Mouse (Mus musculus) thymus, postnatal 4 days (tissue): ENCODE data around the gene Gm10024.
A peak's percentile ranks its signal among the peaks of the same experiment; 100 is the strongest.
"Not testable (repeated sequence)": the region's sequence is repeated elsewhere in the genome, so short reads cannot be mapped to it uniquely, and the experiment has no call there.

Source experiments
- DNase-seq: peaks from one replicate; pipeline ENCODE4 v3.0.0; 2021

Gene Gm10024

DNA sequence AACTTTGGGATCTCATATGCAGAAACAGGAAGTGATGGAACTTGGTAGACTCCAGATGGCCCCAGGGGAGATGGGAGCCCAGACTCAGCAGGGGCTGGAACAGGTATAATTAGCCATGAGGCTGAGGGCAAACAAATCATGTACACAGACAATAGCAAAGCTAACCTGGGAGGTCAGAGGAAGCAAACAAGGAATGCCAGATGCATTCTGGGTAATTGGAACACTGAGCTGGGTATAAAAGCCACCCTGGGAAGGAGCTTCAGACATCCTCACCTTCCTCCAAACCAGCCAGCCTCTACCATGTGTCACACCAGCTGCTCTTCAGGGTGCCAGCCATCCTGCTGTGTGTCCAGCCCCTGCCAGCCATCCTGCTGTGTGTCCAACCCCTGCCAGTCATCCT, at the start of gene Gm10024:
TSS of gene Gm10024 (plus strand) at position 301 of the 400 bp plus-strand sequence.
- not testable (repeated sequence) for DNase-seq

DNA sequence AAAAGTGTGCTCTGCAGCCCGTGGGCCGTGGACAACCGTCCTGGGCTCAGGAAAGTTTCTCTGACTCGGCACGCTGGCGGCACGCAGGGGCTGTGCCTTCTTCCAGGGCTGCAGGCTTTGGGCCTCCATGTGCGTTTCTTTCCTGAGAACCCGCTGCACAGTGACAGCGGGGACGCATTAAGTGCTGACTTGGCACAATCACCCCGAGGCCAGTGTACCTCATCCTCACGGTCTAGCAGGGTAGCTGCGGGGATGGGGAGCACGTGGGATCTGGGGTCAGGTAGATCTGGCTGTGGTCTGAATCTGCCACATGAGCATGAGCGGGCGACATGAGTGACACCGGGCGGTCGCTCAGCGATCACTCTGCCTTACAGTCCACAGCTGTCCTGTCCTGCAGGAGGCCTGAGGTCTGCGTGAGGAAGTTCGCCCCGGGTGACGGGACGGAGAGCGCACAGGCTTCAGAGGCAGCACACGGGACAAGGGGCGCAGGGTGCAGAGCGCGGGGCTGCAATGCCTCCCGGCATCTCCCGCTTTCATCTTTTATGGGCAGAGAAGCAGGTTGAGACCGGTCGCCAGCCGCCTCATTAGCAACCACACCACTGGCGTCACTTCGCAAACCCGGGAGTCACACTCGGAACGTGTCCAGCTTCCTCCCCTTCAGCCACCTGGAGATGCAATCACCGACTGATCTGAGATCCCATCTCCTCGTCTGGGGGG, 47.1 kb upstream of the Gm10024 start:
- DNase-seq: no peak

- no peak for DNase-seq
These were observed 44.9 kb upstream of the Gm10024 start for GRCm38 (mm10) chr10:77666342-77666741.

- DNase-seq: no peak
These were observed 43.9 kb upstream of the Gm10024 start for GRCm38 (mm10) chr10:77667402-77667801.

DNA sequence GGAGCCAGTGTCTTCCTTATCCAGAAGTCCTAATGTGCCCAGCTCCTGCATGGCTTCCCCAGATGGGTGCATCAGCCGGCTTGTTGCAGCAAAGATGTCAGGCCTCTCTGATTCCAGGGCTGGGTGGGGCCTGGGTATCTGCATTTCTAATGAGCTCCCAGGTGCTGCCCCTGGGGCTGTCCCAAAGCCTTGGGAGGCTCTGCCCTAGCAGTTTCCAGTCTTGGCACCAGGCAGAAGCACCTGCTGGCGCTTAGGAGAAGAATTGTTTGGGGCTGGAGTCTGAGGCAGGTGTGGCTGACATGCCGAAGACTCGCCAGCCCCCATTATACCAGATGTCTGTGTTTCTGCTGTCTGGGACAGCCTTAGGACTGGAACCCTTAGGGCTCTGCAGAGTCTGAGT, 40.5 kb upstream of the Gm10024 start:
- no peak for DNase-seq

DNA sequence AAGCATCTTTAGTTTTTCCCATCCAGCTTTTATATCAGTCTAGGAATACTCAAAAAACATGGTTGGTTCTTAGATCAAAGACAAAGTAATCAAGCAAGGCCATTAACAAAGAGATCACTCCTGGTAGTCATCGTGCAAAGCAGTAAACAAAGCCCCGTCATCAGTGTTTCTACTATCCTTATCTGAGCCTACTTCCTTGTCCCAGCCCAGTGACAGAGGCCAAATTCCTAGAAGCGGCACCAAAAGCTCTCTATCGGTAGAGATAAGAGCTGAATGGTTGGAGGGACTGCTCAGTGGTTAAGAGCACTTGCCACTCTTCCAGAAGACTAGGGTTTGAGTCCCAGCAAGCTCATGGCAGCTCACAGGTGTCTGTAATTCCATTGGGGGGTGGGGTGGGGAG, 39.7 kb upstream of the Gm10024 start:
- no peak for DNase-seq

DNA sequence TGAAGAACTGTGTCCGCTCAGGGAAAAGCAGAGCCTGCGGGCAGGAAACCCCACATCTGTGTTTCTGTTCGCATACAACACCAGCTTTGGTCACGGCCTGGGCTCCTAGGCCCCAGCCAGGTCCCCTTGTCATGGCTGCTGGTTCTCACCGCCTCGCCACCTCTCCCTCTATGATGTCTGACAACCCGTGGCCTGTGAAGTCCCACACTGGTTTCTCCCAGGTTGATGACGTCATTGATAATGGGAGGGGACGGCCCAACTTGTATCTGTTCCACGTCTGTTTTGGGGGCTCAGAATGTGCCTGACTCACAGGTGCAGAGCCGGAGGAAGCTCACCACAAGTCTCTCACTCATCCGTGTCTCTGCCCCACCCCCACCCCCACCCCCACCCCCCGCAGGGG, 37.5 kb upstream of the Gm10024 start:
- peak; percentile 57 for DNase-seq

- peak; percentile 58 for DNase-seq
These were observed 33.7 kb upstream of the Gm10024 start for GRCm38 (mm10) chr10:77677562-77677961.

- no peak for DNase-seq
These were observed 28.3 kb upstream of the Gm10024 start for GRCm38 (mm10) chr10:77682994-77683393.

DNA sequence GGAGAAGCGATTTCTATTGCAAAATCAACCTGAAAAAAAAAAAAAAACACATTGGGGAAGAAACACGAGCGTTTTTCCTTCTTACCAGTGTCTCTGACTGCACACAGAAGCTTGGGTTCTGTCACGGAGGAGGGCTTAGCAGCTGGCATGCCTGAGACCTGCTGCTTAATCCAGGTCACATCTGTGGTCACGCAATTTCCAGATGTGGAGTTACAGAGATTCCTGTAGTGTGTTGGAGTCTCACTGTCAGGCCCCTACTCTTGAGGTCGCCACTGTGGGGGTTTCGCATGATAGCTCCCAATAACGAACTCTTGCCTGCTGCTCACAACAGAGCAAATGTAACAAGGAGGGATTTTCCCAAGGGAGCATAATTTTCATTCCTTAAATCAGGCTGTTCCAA, 27.1 kb upstream of the Gm10024 start:
- no peak for DNase-seq

DNA sequence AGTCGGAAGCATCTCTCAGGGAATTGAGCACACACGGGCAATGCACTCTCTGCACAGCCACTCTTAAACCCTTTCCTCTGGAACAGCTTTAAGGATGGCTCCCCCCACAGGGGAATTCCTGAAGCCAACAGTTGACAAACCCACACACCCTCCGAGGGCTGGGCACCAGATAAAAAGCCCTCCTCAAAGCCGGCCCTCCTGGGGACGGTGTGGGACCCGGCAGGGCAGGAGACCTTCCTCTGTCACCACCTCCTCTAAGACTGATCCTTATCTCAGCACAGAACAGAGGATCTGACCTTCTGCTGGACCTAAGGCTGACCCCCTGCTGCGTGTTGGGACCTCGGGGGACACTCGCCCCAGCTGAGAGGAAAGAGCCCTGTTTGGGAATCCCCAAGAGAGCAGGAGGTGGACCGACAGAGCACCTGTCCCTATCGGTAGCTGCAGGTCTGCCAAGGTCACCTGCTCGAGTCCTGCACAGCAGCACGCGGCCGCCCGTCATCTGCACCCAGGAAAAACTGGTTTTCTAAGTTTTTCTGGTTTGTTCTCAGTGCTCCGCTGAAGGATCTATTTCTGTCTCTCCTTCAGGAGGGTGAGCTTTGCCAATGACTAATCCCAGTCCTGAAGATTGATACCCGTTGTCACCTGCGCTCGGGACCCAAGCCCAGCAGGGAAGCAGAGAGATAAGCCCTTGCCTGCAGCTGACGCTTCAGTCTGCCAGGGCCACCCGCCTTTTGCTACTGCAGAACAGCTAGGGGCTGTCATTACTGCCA, 25.2 kb upstream of the Gm10024 start, which contains the start of gene Tspear:
TSS of gene Tspear (plus strand) at position 675 of the 770 bp plus-strand sequence.
- no peak for DNase-seq

- DNase-seq: no peak
These were observed 24.2 kb upstream of the Gm10024 start for GRCm38 (mm10) chr10:77687021-77687420.

DNA sequence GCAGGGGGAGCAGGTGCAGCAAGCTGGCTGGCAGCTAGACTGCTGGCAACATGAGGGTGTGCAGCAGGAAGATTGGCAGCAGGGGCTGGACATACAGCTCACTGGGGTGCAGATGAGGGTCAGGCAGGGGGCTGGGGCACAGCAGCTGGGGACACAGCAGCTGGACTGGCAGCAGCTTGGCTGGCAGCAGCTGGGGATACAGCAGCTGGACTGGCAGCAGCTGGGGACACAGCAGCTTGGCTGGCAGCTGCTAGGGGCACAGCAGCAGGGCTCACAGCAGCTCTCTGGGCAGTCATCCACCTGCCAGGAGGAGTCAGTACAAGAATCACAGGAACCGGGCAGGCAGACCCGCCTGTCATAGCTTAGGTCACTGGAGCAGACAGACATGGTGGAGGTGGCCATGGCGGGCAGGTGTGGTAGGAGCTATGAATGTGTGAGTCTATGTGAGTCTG, 20.9 kb upstream of the Gm10024 start, which contains the start of gene Gm19402:
TSS of gene Gm19402 (minus strand) at position 402 of the 452 bp plus-strand sequence.
- DNase-seq: not testable (repeated sequence)

- DNase-seq: no peak
These were observed 14.1 kb upstream of the Gm10024 start, which contains the start of gene Gm9508 for GRCm38 (mm10) chr10:77697133-77697532. Gm9508 (minus strand) TSS chr10:77697233.

DNA sequence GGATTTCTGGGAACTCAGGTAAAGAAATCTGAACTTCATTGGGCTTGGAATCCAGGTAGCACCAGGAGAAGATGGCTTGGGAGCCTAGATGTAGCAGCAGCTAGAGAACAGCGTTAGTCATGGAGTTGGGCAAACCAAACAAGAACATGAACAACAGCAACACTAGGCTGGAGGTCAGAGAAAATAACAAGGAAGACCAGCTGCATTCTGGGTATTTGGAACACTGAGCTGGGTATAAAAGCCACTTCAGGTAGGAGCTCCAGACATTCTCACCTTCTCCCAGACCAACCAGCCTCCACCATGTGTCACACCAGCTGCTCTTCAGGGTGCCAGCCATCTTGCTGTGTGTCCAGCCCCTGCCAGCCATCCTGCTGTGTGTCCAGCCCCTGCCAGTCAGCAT, 4.9 kb upstream of the Gm10024 start, which contains the start of gene Gm10272:
TSS of gene Gm10272 (plus strand) at position 301 of the 400 bp plus-strand sequence.
- no peak for DNase-seq

DNA sequence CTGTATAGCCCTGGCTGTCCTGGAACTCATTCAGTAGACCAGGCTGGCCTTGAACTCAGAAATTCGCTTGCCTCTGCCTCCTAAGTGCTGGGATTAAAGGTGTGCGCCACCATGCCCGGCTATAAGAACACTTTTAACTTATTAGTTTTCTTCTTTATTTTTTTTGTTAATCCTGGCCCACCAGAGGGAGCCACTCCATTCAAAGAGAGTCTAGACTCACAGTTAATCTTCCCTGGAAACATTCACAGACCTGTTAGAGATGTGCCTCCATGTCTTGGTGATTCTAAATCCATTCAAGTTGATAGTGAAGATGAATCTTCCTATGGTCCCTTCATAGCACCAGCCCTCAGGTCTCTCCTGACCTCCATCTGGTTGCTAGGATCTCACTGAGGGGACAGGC, 1.4 kb upstream of the Gm10024 start:
- no peak for DNase-seq

DNA sequence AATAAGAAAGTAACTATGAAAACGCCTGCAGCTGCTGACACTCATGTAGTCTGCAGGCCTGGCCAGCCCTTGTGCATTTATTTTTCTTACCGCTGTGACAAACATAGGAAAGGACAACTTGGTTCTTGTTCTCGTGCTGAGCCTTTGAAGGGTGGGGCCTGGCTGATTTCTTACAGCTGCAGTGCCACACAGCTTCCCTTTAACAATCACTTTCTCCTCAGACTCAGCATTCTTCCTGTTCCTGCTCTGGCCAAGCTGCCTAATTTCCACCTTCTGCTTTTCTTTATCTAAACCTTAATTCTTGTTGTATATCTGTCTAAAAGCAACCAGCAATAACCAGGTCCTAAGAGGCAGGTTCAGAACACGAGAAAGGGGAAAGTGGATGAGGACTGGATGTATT, 2.5 kb downstream of the Gm10024 start:
- DNase-seq: no peak

DNA sequence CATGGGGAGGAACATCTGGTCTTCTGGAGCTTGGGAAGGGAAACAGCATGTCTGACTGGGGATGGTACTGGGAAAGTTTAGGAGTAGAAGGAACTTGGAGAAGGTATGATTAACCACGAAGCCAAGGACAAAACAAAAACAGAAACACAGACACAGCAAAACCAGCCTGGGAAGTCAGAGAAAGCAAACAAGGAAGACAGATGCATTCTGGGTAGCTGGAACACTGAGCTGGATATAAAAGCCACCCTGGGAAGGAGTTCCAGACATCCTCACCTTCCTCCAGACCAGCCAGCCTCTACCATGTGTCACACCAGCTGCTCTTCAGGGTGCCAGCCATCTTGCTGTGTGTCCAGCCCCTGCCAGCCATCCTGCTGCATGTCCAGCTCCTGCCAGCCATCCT, 4.2 kb downstream of the Gm10024 start, which contains the start of gene Gm10142:
TSS of gene Gm10142 (plus strand) at position 301 of the 400 bp plus-strand sequence.
- DNase-seq: no peak

DNA sequence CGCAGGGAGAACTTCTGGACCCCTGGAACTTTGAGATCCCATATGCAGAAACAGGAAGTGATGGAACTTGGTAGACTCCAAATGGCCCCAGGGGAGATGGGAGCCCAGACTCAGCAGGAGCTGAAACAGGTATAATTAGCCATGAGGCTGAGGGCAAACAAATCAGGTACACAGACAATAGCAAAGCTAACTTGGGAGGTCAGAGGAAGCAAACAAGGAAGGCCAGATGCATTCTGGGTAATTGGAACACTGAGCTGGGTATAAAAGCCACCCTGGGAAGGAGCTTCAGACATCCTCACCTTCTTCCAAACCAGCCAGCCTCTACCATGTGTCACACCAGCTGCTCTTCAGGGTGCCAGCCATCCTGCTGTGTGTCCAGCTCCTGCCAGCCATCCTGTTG, 9.0 kb downstream of the Gm10024 start, which contains the start of gene Krtap12-1:
TSS of gene Krtap12-1 (plus strand) at position 301 of the 400 bp plus-strand sequence.
- not testable (repeated sequence) for DNase-seq

GRCm38 (mm10) chr10:77724855-77725254, 13.6 kb downstream of the Gm10024 start:
- peak; percentile 15 for DNase-seq

GRCm38 (mm10) chr10:77726186-77726585, 14.9 kb downstream of the Gm10024 start, which contains the start of gene Gm10100:
Gm10100 (plus strand) TSS chr10:77726486.
- no peak for DNase-seq

DNA sequence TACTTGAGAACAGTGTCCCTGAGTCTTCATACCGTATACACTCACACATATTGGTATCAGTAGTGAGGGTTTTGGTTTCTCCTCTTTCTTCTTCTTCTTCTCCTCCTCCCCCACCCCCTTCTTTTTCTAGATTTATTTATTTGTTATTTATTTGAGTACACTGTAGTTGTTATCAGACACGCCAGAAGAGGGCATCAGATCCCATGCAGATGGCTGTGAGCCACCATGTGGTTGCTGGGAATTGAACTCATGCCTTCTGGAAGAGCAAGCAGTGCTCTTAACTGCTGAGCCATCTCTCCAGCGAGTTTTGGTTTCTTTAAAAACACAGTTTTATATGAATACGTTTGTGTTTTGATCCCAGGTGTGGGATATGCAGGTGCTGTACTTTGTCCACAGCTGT, 17.0 kb downstream of the Gm10024 start:
- no peak for DNase-seq

- DNase-seq: peak; percentile 55
These were observed 18.0 kb downstream of the Gm10024 start for GRCm38 (mm10) chr10:77729241-77729640.
